Mouse (Mus musculus) embryonic fibroblast, embryonic 13.5 days (primary cell): ENCODE results near the gene Smarca4.

Experiments
- CTCF ChIP-seq: IDR thresholded peaks from 2 replicates; pipeline ENCODE4 v1.5.1; 2011; ENCODE audit warnings: mild to moderate bottlenecking, control low read depth, low read length, moderate library complexity, borderline replicate concordance; ENCODE audit not compliant: insufficient read depth
- POLR2A ChIP-seq: IDR thresholded peaks from 2 replicates; pipeline ENCODE4 v1.6.1; 2011; ENCODE audit warnings: low read depth, mild to moderate bottlenecking, control low read depth, low read length, moderate library complexity

DNA sequence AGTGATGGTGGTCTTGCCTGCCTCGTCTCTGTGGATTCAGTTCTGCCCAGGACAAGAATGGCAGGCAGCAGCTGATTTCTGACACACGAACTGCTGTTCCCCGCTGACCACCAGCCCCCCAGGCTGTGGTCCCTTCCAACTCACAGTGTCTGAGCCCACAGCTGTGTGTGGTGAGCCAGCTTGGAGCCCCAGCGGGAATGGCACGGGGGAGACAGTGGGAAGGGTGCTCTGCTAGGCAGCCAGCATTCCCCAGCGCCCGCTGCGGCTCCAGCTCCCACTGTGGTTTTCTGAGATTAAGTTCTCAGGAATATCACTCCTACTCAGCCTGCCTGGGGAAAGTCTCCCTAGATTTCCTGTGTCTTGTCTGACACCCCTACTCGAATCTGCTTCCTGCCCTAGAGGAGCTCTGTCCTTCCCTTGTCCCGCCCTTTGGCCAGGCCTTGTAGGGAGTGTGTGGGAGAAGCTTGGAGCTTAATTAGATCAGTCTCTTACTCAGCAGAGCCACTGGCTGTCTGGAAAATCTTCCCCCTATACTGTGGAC lies 136.4 kb downstream of the Smarca4 start:
- TF ChIP-seq POLR2A (peak; percentile 16; the same call in 1 of the 2 replicates), CTCF (no peak)
